Mouse (Mus musculus): Measurements from ENCODE around the gene Col9a3.

GRCm38 (mm10) chr2:180562146-180562545, 35.4 kb upstream of the Col9a3 start:
- TF ChIP-seq CTCF (IDR thresholded peaks at IDR 0.05; ENCODE audit: borderline replicate concordance, extremely low read depth, insufficient read depth, insufficient read length) (peak; percentile 5; the same call in 1 of the 2 replicates), POLR2A (IDR thresholded peaks at IDR 0.05; ENCODE audit: borderline replicate concordance, extremely low read depth, insufficient read depth, insufficient read length, poor library complexity, severe bottlenecking) (no peak)
